Mouse (Mus musculus) embryonic fibroblast, embryonic 13.5 days (primary cell): ENCODE data around the gene Strn3.

Experiments
- CTCF ChIP-seq: IDR thresholded peaks from 2 replicates; pipeline ENCODE4 v1.5.1; 2011; ENCODE audit warnings: mild to moderate bottlenecking, control low read depth, low read length, moderate library complexity, borderline replicate concordance; ENCODE audit not compliant: insufficient read depth
- POLR2A ChIP-seq: IDR thresholded peaks from 2 replicates; pipeline ENCODE4 v1.6.1; 2011; ENCODE audit warnings: low read depth, mild to moderate bottlenecking, control low read depth, low read length, moderate library complexity

- no peak for TF ChIP-seq CTCF
- no peak for TF ChIP-seq POLR2A
Measured at GRCm38 (mm10) chr12:51636260-51636659, 55.4 kb downstream of the Strn3 start.
